Mouse (Mus musculus): ENCODE data around the gene Cdh6.

The Cdh6 gene

GRCm38 (mm10) chr15:13173071-13173778, at the start of gene Cdh6:
TSS of gene Cdh6 (minus strand) at chr15:13173675.
- in situ Hi-C loops (cut with MboI, MseI): no loop called here

- in situ Hi-C loops (cut with MboI, MseI): no loop called here
These were observed 46.4 kb upstream of the Cdh6 start for GRCm38 (mm10) chr15:13219727-13220454.

GRCm38 (mm10) chr15:13217800-13218199, 44.3 kb upstream of the Cdh6 start:
- in situ Hi-C loops (cut with MboI, MseI): no loop called here

- in situ Hi-C loops (cut with MboI, MseI): no loop called here
These were observed 43.7 kb upstream of the Cdh6 start for GRCm38 (mm10) chr15:13217161-13217560.

GRCm38 (mm10) chr15:13212956-13213355, 39.5 kb upstream of the Cdh6 start:
- in situ Hi-C loops (cut with MboI, MseI): no loop called here

- in situ Hi-C loops (cut with MboI, MseI): no loop called here
These were observed 38.7 kb upstream of the Cdh6 start for GRCm38 (mm10) chr15:13212027-13212685.

- in situ Hi-C loops (cut with MboI, MseI): no loop called here
These were observed 36.7 kb upstream of the Cdh6 start for GRCm38 (mm10) chr15:13210186-13210585.

GRCm38 (mm10) chr15:13208716-13209115, 35.2 kb upstream of the Cdh6 start:
- in situ Hi-C loops (cut with MboI, MseI): no loop called here

GRCm38 (mm10) chr15:13196237-13196636, 22.8 kb upstream of the Cdh6 start:
- in situ Hi-C loops (cut with MboI, MseI): no loop called here

- in situ Hi-C loops (cut with MboI, MseI): no loop called here
These were observed 20.6 kb upstream of the Cdh6 start for GRCm38 (mm10) chr15:13194048-13194447.

- in situ Hi-C loops (cut with MboI, MseI): no loop called here
These were observed 19.6 kb upstream of the Cdh6 start for GRCm38 (mm10) chr15:13193076-13193475.

- in situ Hi-C loops (cut with MboI, MseI): no loop called here
These were observed 10.2 kb upstream of the Cdh6 start for GRCm38 (mm10) chr15:13183661-13184060.

- in situ Hi-C loops (cut with MboI, MseI): no loop called here
These were observed 8.0 kb upstream of the Cdh6 start for GRCm38 (mm10) chr15:13181430-13181829.

- in situ Hi-C loops (cut with MboI, MseI): no loop called here
These were observed 7.5 kb upstream of the Cdh6 start for GRCm38 (mm10) chr15:13181014-13181413.

- in situ Hi-C loops (cut with MboI, MseI): no loop called here
These were observed 2.5 kb upstream of the Cdh6 start for GRCm38 (mm10) chr15:13175978-13176377.

- in situ Hi-C loops (cut with MboI, MseI): no loop called here
These were observed 1.1 kb upstream of the Cdh6 start for GRCm38 (mm10) chr15:13174618-13174980.

GRCm38 (mm10) chr15:13173840-13174617, 554 bp upstream of the Cdh6 start:
- in situ Hi-C loops (cut with MboI, MseI): no loop called here

- in situ Hi-C loops (cut with MboI, MseI): no loop called here
These were observed 957 bp downstream of the Cdh6 start for GRCm38 (mm10) chr15:13172365-13173070.

- in situ Hi-C loops (cut with MboI, MseI): no loop called here
These were observed 1.8 kb downstream of the Cdh6 start for GRCm38 (mm10) chr15:13171486-13172364.
